Mouse (Mus musculus) CH12.LX (cell line): ENCODE measurements at regions not wholly inside any gene's neighbourhood (a gene's known extent, or its start where the extent isn't known, plus 50 kb on each side); places are given as distances from the start of the nearest gene placed in this dataset.

Experiments used
- BHLHE40 ChIP-seq: IDR thresholded peaks from 2 replicates; pipeline ENCODE4 v1.6.1; 2011; ENCODE audit warnings: mild to moderate bottlenecking, low read depth, low read length, improper control_type of control experiment
- ETS1 ChIP-seq: conservative IDR thresholded peaks from 2 replicates; pipeline ENCODE4 v1.6.1; 2012; ENCODE audit warnings: low read depth, mild to moderate bottlenecking, inconsistent platforms, low read length, improper control_type of control experiment, moderate library complexity
- POLR2A ChIP-seq: IDR thresholded peaks from 2 replicates; pipeline ENCODE4 v1.6.1; 2011; ENCODE audit warnings: low read depth, mild to moderate bottlenecking, improper control_type of control experiment, low read length
- ZNF384 ChIP-seq: IDR thresholded peaks from 2 replicates; pipeline ENCODE4 v1.6.1; 2012; ENCODE audit warnings: low read depth, low read length, improper control_type of control experiment, inconsistent platforms

DNA sequence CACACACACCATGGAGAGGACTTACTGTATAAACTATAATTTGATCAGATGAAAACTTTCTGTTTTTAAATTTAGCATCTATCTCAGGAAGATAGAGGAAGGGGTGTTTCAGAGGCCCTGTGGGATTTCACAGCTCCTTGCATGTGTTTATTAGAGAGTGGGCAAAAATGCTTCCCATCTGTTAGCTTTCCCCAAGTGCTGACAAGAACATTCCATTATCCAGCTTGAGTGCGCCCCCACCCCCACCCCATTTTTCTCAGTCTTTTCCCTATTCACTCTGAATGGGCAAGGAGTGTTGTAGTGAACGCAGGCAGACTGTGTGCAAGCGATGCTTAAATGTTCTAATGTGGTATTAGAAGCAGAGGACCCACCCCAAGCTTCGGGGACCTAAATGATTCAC is 228.2 kb upstream of the Fn1 start:
- TF ChIP-seq BHLHE40: no peak
- TF ChIP-seq ETS1: no peak
- TF ChIP-seq POLR2A: no peak
- TF ChIP-seq ZNF384: no peak
